Mouse (Mus musculus) lung, postnatal 0 days (tissue): ENCODE data around the gene Olfr372.

Source experiments
- CTCF ChIP-seq: IDR thresholded peaks from 2 replicates; pipeline ENCODE4 v1.5.1; 2016; ENCODE audit warnings: antibody characterized with exemption, mild to moderate bottlenecking
- EP300 ChIP-seq: IDR thresholded peaks from 2 replicates; pipeline ENCODE4 v1.6.1; 2016; ENCODE audit warnings: antibody characterized with exemption, mild to moderate bottlenecking, control low read depth

- no peak for TF ChIP-seq CTCF
- TF ChIP-seq EP300 = no peak
Measured at GRCm38 (mm10) chr8:72008134-72008641, 32.8 kb upstream of the Olfr372 start.
